Mouse (Mus musculus): ENCODE results near the gene Gpatch8. TPM values are rescaled to one million over a fixed set of nuclear protein-coding genes. Genes with fewer than 3 reads are reported as not detected.
"Not testable (repeated sequence)": the region's sequence is repeated elsewhere in the genome, so short reads cannot be mapped to it uniquely, and the experiment has no call there.

Gpatch8 gene
- total RNA-seq, 2 experiments from 2014 or later, result 18.0 to 21.9 TPM

DNA sequence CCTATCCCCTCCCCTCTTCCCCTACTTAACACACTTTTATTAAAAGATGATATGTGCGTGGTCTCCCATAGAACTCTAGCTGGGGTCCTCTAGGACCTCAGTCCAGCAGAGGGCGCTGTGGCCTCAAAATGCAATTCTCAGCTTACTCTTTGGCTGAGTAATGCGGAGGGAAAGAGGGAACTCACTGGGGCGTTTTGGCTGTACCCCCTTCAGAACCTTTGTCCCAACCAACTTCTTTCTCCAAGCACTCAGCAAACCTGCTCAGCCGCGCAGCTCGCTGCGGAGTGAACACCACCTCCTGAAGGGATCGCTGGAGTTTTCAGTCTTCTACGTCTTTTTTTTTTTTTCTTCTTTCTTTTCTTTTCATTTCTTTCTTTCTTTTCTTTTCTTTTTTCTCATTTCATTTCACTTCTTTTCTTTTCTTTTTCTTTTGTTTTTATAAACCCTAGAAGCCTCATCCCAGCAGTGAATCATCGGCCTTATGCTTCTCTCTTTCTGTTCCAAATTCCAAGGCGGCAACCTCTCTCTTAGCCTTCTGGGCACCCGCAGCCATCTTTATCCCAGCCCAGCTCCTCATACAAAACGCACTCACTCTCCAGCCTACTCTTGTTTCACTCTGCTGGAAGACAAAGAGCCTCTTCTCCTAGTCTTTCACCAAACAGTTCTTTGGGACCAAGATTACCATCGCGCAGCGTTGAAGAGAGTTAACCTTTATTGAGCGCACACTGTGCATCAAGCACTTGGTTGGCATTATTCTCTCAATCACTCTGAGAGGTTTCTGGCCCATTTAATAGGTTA, 16.9 kb upstream of the Gpatch8 start:
- DNase-seq, result peak; percentile 87 to 95
- intact Hi-C loops (cut with DNase I), result loop anchor here (1.0 kb wide), 1 partner anchor 78 kb away; no protein-coding TSS in a partner anchor

DNA sequence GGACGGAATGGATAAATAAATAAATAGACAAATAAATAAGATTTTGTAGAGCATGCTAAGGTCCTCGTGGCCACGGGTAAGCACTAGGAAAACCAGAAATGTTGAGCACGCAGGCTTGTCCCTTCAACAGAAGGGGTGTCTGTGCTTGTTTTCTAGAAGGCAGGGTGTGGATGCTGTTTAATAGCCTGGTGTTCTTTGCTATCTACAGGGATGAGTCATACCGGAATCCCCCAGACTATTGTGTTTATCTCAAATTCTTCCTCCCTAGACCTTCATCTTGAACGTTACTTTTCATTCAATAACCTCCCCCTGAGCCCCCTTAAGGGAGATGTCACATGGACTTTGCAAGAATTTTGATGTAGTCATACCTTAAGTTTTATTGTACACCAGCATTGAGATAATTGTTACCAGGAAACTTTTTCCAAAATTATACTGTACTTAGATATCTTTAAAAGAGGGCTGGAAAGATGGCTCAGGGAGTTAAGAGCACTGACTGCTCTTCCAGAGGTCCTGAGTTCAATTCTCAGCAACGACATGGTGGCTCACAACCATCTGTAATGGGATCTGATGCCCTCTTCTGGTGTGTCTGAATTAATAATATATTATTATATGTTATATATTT, 12.7 kb upstream of the Gpatch8 start:
- no peak for DNase-seq
- intact Hi-C loops (cut with DNase I), result no loop called here

DNA sequence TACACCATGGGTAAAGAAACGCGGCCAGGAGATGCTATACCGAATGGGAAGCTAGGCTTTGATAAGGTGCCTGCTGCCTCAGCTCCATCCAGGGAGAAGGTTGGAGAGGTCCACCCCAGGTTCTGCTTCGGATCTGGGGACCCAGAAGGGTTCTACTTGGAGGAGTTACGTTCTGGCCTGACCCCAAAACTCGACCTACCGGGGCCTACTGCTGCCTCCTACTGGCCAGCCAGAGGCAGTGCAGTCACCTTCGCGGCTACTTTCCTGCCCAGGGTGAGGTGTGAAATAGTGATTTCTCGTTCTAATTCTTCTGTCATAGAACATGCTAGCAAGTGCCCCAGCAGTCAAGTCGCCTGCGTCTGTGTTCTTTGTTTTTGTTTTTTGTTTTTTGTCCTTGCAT, 12.0 kb upstream of the Gpatch8 start:
- intact Hi-C loops (cut with DNase I), result no loop called here
- no peak for DNase-seq

DNA sequence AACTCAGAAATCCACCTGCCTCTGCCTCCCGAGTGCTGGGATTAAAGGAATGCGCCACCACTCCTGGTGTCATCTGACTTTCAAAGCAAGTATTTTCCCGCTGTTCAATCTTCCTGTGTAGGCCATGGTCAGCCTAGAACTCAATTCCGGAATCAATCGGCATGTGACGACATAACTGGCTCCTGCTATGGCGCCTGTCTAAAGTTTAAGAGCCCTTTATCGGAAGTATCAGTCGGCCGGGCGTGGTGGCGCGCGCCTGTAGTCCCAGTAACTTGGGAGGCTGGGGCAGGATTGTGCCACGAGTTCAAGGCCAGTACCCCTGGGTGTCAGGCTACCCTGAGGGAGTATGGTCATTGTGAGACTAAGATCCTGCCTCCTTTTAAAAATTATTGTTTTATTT, 11.5 kb upstream of the Gpatch8 start:
- intact Hi-C loops (cut with DNase I), result no loop called here
- DNase-seq, result no peak

DNA sequence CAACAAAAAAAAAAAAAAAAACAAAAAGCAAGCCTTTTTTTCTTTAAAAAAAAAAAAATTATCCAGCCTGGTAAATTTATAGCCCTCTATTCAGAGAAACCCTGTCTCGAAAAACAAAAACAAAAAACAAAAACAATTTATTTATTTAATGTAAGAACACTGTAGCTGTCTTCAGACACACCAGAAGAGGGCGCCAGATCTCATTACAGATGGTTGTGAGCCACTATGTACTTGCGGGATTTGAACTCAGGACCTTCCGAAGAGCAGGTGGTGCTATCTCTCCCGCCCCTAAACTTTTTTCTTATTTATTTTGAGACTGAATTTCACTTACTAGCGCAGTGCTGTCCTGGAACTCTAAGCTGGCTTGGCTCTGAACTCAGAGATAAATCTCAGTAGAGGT, 11.0 kb upstream of the Gpatch8 start:
- intact Hi-C loops (cut with DNase I), result no loop called here
- no peak for DNase-seq

DNA sequence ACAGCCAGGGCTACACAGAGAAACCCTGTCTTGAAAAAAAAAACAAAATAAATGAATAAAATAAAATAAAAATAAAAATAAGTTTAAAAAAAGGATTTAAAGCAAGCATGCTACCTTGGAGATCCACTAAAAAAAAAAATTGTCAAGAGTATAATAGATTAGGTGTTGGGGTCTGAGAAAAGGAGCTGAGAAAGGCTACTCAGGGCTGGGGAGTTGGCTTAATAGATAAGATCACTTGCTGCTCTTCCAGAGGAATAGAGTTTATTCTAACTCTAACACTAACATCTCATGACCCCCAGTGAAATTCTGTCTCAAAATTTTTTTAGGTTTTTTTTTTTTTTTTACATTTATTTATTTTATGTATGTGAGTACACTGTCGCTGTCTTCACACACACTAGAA, 10.1 kb upstream of the Gpatch8 start:
- intact Hi-C loops (cut with DNase I), result no loop called here
- DNase-seq, result no peak

DNA sequence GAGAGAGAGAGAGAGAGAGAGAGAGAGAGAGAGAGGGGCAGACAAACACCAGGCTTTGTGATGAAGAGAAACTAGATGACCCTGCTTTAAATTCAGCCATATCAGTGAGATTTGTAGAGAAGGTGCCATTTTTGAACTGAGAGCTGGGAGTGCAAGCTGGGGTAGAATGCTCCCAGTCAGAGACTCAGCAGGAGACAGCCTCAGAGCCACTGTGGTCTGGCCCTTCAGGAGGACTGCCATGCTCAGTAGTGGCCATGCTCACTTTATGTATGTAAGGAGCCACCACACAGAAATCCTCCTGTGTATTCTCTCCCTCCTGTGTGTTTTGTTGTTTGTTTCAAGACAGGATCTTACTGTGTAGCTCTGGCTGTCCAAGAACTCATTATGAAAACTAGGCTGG, 9.5 kb upstream of the Gpatch8 start:
- intact Hi-C loops (cut with DNase I), result no loop called here
- DNase-seq, result no peak

DNA sequence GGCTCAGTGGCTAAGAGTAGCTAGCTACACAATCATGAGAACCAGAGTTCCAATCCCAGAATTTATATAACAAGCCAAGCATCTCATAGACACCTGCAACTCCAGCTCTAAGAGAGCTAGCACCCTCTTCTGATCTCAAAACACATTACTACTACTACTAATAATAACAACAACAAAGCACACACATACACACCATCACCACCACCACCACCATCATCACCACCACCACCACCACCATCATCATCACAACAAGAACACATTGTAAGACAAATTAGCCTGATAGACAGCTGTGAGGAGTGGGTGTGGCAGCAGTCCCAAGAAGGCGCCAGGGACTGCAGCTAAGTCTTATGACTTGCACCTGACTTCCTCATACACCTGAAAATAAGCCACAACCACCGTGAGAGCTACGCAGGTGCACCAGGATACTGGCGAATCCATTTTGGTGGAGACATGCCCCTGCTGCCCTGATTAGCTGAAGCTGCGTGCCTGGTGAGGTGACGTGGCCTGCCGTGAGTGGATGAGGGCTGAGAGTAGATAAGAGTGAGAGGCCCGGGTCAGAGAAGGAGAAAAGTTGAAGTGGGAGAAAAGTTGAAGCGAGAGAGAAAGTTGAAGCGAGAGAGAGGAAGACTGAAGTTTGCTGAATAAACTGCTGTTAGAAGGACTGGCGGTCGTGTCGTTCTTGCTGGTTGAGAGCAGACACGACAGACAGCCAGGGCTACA, 8.9 kb upstream of the Gpatch8 start:
- intact Hi-C loops (cut with DNase I); DNase-seq: not testable (repeated sequence)

DNA sequence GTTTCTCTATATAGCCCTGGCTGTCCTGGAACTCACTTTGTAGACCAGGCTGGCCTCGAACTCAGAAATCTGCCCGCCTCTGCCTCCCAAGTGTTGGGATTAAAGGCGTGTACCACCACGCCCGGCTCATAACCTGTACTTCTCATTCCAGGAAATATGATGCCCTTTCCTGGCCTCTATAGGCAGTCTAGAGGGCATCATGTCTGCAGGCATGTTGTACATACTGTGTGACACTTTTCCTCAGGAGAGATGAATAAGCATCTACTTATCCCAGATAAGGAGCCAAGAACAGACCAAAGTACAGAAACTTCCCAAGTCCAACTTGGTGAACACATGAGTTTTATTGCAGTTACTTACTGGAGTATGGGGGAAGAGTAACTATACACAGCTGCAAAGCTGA, 2.5 kb upstream of the Gpatch8 start:
- no peak for DNase-seq
- intact Hi-C loops (cut with DNase I), result loop anchor here (5.0 to 10.0 kb wide), 3 partner anchors 51 to 1986 kb away; partner anchors contain the start of gene Ubtf

DNA sequence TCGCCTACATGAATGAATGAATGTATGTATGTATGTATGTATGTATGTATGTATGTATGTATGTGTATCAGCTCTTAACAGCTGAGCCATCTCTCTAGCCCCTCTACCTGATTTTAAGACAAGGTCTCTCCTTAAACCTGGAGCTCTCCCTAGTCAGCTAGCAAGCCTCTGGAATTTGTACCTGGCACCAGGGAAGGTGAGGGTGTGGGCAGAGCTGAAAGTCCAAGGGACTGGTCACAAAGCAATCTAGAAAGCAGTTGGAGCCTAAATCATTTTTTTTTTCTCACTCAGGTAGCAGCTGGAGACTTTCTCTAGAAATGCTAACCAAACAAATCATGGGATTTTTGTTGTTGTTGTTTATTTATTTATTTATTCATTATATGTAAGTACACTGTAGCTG, 1.2 kb upstream of the Gpatch8 start:
- intact Hi-C loops (cut with DNase I), result loop anchor here (5.0 to 10.0 kb wide), 3 partner anchors 50 to 1987 kb away; partner anchors contain the start of gene Ubtf
- no peak for DNase-seq

DNA sequence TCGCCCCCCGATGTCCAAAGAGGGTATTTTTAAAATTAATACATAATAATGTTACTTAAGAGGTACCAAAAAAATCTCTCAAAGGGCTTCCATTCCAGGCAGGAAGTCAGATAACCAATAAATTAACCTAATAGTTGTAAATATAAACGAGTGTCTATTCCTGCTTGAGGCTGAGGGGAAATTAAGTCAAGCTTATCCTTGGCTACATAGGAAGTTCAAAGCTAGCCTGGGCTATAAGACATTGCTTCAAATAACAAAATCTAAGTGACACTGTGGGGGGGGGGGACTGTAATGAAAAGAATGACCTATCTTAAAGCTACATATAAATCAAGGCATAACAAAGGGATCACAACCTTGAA, 503 bp upstream of the Gpatch8 start:
- intact Hi-C loops (cut with DNase I), result loop anchor here (5.0 to 10.0 kb wide), 3 partner anchors 49 to 1988 kb away; partner anchors contain the start of gene Ubtf
- no peak for DNase-seq

DNA sequence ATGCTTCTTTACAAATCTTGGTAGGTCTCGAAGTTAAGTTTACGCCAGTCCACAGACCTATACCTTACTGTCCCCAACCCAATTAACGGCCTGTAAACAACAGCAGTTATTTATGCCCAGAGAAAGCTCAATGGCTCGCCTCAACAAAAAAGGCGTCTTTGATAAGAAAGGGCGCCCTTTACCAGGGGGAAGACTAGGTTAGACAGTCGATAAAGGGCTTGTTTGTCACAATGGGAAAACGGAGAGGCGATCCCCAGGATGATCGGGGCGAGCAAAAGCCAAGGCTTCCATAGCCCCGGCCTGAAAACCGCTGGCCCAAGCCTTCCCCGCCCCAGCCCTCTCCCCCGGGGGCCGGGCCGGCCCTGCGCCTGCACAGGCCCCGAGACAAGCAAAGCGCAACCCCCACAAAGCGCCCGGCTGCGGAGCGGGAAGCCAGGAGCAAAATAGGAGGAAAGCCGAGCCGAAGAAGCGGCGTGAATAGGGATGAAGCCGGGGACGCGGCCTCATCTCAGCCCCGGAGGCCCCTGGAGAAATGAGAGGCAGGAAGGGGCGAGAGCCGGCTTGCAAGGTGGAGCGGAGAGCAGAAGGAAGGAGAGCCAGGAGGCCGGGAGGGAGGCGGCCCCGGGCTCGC, 677 bp downstream of the Gpatch8 start:
- DNase-seq, result peak in 1 of 2 experiments; percentile 43

DNA sequence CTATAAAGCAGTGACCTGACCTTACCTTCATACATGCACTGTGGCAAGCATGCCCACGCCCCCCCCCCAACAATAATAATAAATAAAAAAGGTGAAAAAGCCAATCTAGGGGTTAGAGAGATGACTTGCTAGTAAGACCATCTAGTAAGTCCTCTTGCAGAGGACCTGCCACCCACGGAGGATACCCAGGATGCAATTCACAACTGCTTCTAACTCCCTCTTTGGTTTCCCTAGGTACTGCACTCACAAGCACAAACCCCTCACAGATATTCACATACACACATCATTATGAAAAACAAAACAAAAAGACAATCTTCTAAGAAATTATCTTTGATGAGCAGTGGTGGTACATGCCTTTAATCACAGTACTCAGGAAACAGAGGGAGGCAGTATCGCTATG, 4.1 kb downstream of the Gpatch8 start:
- DNase-seq, result no peak
- intact Hi-C loops (cut with DNase I), result loop anchor here (5.0 to 10.0 kb wide), 2 partner anchors 65 to 1993 kb away; no protein-coding TSS in a partner anchor

More for the DNA sequence above, 677 bp downstream of the Gpatch8 start:
- intact Hi-C loops (cut with DNase I), result loop anchor here (5.0 to 10.0 kb wide), 3 partner anchors 48 to 1989 kb away; partner anchors contain the start of gene Ubtf

DNA sequence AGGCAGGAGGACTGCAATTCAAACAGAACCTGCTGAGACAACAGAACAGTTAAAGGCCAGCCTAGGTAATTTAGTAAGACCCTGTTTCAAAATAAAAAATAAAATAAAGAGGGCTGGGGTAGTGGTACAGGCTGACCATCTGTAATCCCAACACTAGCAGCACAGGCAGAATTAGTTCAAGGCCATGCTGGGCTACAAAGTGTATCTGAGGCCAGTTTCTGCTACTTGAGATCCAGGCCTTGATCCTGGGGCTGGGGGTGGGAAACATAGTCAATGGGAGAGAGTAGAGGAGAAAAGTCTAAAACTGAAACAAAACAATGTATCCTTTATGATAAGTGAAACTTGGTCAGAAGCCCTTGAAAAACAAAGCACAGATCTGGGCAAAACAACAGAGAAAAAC, 5.0 kb downstream of the Gpatch8 start:
- intact Hi-C loops (cut with DNase I), result loop anchor here (5.0 to 10.0 kb wide), 2 partner anchors 64 to 1994 kb away; no protein-coding TSS in a partner anchor

DNA sequence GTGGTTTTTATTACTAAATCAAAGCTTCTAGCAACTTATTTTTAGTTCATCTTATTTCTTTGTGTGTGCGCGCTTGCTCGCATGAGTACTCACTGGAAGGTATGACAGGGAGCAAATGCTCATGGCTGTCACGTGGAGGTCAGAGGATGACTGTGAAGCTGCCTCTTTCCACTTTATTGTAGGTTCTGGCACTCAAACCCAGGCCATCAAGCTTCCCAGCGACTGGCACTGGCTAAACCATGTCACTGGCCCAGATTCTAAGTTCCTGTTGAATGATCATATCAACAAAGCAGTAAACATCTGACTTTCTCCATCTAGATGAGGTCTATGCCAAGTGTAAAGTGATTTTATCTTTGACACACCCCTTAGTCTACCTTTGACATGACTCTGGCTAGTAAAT, 14.7 kb downstream of the Gpatch8 start:
- intact Hi-C loops (cut with DNase I), result no loop called here

More for the DNA sequence above, 5.0 kb downstream of the Gpatch8 start:
- no peak for DNase-seq

DNA sequence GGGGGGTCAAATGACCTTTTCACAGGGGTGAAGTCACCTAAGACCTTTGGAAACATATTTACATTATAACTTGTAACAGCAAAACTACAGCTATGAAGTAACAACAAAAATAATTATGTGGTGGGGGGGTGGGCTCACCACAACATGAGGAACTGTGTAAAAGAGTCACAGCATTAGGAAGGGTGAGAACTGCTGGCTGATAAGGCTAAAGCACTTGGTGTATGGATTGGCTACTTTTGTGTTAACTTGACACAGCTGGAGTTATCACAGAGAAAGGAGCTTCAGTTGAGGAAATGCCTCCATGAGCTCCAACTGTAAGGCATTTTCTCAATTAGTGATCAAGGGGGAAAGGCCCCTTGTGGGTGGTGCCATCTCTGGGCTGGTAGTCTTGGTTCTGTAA, 15.9 kb downstream of the Gpatch8 start:
- intact Hi-C loops (cut with DNase I); DNase-seq: not testable (repeated sequence)

More for the DNA sequence above, 14.7 kb downstream of the Gpatch8 start:
- DNase-seq, result no peak

DNA sequence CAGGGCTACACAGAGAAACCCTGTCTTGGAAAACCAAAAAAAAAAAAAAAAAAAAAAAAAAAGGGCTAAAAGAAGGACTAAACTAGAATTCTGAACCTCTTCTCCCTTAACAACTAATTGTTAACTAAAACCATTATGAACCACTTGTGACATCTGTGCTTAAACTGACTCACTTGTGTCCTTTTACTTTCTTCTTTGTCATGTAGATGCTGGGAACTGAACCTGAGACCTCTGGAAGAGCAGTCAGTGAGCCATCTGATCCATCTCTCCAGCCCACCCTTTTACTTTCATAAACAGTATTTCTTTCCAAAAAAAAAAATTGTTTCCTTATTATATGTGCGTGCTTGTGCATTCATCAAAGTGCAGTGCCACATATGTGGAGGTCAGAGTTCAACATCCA, 16.5 kb downstream of the Gpatch8 start:
- DNase-seq, result no peak
- intact Hi-C loops (cut with DNase I), result no loop called here

DNA sequence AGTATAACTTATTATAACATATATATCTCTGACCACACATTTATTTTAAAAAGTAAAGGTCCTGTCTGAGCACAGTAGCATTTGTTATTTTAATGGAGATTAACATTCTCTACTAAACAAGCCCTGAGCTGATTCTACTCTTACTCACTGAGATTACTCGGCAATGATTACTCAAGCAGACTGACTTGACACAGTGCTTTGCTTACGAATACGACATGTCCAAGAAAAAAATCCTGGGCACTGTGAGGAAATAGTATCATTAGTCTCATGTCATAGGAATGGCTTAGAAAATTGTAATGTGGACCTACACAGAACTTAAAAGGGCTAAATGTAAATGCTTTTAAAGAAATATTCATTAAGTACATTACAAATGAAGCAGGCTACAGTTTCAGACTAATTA, 20.0 kb downstream of the Gpatch8 start:
- DNase-seq, result no peak
- intact Hi-C loops (cut with DNase I), result no loop called here

DNA sequence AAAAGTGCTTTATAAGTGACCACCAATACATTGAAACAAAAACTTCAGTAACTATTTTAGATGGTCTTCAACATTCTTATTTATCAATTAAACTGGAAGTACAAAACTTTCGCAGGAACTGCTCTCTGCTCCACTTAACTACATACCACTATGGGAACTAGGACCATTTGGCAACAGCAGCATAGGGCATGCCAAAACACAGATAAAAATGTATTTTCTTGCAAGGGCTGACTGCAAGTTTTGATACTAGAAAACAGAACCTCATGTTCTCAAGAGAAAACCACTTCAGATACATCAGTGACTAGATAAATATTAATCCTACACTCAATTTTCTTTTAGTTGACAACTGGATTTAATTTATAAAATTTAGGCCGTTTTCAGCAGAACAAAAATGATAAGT, 22.1 kb downstream of the Gpatch8 start:
- intact Hi-C loops (cut with DNase I), result no loop called here
- DNase-seq, result no peak

DNA sequence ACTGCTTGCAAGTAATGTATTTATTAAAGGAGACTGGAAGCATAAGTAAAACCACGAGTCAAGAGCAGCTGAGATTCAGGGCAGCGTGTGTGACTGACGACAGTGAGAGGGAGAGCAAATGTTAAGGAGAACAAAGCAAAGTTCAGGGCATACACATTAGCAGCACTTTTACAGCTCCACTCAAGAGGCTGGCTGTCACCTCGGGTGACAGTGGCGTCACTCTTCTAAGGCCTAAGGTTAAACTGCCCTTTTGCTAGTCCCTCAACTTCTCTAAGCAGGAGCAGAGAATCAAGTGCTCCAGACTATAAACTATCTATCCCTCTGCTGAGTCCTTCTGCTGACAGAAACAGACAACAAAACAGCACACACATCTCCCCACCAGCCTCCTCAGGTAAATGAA, 24.8 kb downstream of the Gpatch8 start:
- intact Hi-C loops (cut with DNase I), result no loop called here
- no peak for DNase-seq
